Mouse (Mus musculus): ENCODE results near the gene Txndc12.

- TF ChIP-seq CTCF (IDR thresholded peaks at IDR 0.05) (no peak), EP300 (IDR thresholded peaks at IDR 0.05) (no peak)
These were observed 3.7 kb upstream of the Txndc12 start for GRCm38 (mm10) chr4:108830698-108831097.

Data from lung, postnatal 0 days (tissue).